Mouse (Mus musculus) bone marrow, adult 2 months (tissue): ENCODE results near the gene Polr2h.

Source experiments
- CTCF ChIP-seq: fragments of 200-500 bp; IDR thresholded peaks from 2 replicates; pipeline ENCODE4 v1.5.1; 2011; ENCODE audit warnings: low read length, control low read depth; ENCODE audit not compliant: control insufficient read depth, insufficient read depth
- POLR2A ChIP-seq: fragments of 200-500 bp; IDR thresholded peaks from 2 replicates; pipeline ENCODE4 v1.6.1; 2011; ENCODE audit warnings: low read depth, mild to moderate bottlenecking, control low read depth, low read length, borderline replicate concordance; ENCODE audit not compliant: control insufficient read depth

GRCm38 (mm10) chr16:20715161-20715560 lies 2.3 kb upstream of the Polr2h start:
- TF ChIP-seq POLR2A (no peak), CTCF (no peak)
